In the genomic region with DNA sequence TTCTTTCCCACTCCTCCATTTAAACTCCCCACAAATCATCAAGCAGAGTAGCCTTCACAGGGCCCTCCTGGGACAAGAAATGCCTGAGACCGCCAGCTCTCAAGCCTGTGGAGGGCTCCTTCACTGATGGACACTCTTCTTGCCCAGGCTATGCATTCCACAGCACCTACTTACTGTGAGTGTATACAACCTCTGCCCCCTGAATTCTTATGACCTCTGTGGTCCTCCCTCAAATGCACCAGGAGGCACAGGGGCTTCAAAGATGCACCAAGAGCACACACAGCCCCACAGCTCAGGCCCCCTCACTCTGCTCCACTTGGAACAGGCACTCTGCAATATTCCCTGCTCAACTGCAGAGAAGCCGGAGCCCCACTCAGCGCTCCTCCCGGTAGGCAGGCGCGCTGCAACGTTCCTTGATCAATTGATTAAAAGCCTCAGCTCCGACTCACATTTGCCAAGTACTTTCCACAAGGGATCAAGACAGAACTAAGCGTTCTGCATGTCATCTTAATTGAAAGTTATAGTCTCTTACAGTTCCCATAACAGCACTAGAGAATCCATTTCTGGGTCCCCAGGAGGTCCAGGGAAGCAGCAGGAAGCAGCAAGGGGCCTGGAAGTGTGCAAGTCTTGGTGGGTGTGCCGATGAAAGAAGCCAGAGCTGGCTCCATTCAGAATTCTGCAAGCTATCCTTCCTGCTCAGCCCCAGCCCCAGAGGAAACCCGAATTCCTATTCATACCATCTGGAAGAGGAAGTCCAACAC, we compare ENCODE assay signal across 8 mouse cellular contexts. TPM values are rescaled to one million over a fixed set of nuclear protein-coding genes. Genes with fewer than 3 reads are reported as not detected.
DNase-seq lines count a peak whose midpoint lies in the region; ATAC-seq and TF ChIP-seq lines count a peak whose summit lies in the region.

No protein-coding gene starts in this region.

- no peaks in the 10 kb centered on the region for H3K36me3 ChIP-seq in intestine, embryonic 14.5 days (ENCODE audit: control insufficient read depth, insufficient read depth, low read length)
- peaks cover 3% of the 10 kb centered on the region; the same call in 1 of the 2 replicates for H3K36me3 ChIP-seq in intestine, postnatal 0 days (ENCODE audit: control insufficient read depth, insufficient read depth)
- no peaks in the 10 kb centered on the region for H3K36me3 ChIP-seq in embryonic facial prominence, embryonic 11.5 days (replicated peaks; ENCODE audit: control insufficient read depth, insufficient read depth, low read depth, low read length)
- no peaks in the 10 kb centered on the region for H3K36me3 ChIP-seq in hindbrain, embryonic 15.5 days
- no peaks in the 10 kb centered on the region for H3K36me3 ChIP-seq in neural tube, embryonic 11.5 days (ENCODE audit: control insufficient read depth, insufficient read depth, low read length)

- no peaks in the 10 kb centered on the region for H3K9me3 ChIP-seq in intestine, embryonic 14.5 days (ENCODE audit: control insufficient read depth, low read length)
- no peaks in the 10 kb centered on the region for H3K9me3 ChIP-seq in intestine, postnatal 0 days (ENCODE audit: control insufficient read depth)
- H3K9me3 ChIP-seq in embryonic facial prominence, embryonic 11.5 days (replicated peaks; ENCODE audit: control insufficient read depth, low read length): no peaks in the 10 kb centered on the region
- no peaks in the 10 kb centered on the region for H3K9me3 ChIP-seq in hindbrain, embryonic 15.5 days
- no peaks in the 10 kb centered on the region for H3K9me3 ChIP-seq in neural tube, embryonic 11.5 days (ENCODE audit: control insufficient read depth, low read length)

- 0 out of 2 replicates have a peak overlapping the region, but pooled peaks have one; percentile 8 for H3K9ac ChIP-seq in intestine, embryonic 14.5 days (ENCODE audit: low read length)
- no peak overlapping the region for H3K9ac ChIP-seq in intestine, postnatal 0 days (ENCODE audit: low read depth, low read length)
- no peak overlapping the region for H3K9ac ChIP-seq in embryonic facial prominence, embryonic 11.5 days (replicated peaks; ENCODE audit: low read length)
- no peak overlapping the region; the same call in 1 of the 2 replicates for H3K9ac ChIP-seq in hindbrain, embryonic 15.5 days
- H3K9ac ChIP-seq in neural tube, embryonic 11.5 days (ENCODE audit: low read length): no peak overlapping the region

- ATAC-seq in intestine, embryonic 14.5 days (replicated peaks; ENCODE audit: low FRiP score, low TSS enrichment, low read depth): no peak
- no peak for ATAC-seq in intestine, postnatal 0 days
- peak; percentile 47; the same call in 1 of the 2 replicates for ATAC-seq in embryonic facial prominence, embryonic 11.5 days (replicated peaks; ENCODE audit: insufficient number of reproducible peaks, low FRiP score, low TSS enrichment, low read depth)
- ATAC-seq in hindbrain, embryonic 15.5 days (ENCODE audit: low FRiP score, low read depth): peak; percentile 49
- no peak for ATAC-seq in neural tube, embryonic 11.5 days (ENCODE audit: insufficient read depth, low FRiP score, low TSS enrichment)
- no peak for ATAC-seq in erythroblast, adult 5-6 weeks (replicated peaks; ENCODE audit: low FRiP score, poor library complexity, severe bottlenecking)

- peak overlapping the region; percentile 36 for H3K4me2 ChIP-seq in intestine, embryonic 14.5 days (ENCODE audit: low read length)
- no peak overlapping the region; the same call in 1 of the 2 replicates for H3K4me2 ChIP-seq in intestine, postnatal 0 days (replicated peaks; ENCODE audit: low read depth)
- H3K4me2 ChIP-seq in embryonic facial prominence, embryonic 11.5 days (ENCODE audit: low read depth, low read length): no peak overlapping the region; the same call in 1 of the 2 replicates
- peak overlapping the region; percentile 37 for H3K4me2 ChIP-seq in hindbrain, embryonic 15.5 days
- H3K4me2 ChIP-seq in neural tube, embryonic 11.5 days (ENCODE audit: low read depth): peak overlapping the region; percentile 34

- TF ChIP-seq CTCF in intestine, postnatal 0 days (IDR thresholded peaks at IDR 0.05; ENCODE audit: low read depth): no peak

- H3K27ac ChIP-seq in intestine, embryonic 14.5 days (ENCODE audit: low read depth): peak overlapping the region; percentile 54; the same call in 1 of the 2 replicates
- H3K27ac ChIP-seq in intestine, postnatal 0 days (ENCODE audit: low read depth, low read length): no peak overlapping the region
- H3K27ac ChIP-seq in embryonic facial prominence, embryonic 11.5 days (replicated peaks; ENCODE audit: low read depth, low read length): 0 out of 2 replicates have a peak overlapping the region, but pooled peaks have one; percentile 25
- H3K27ac ChIP-seq in hindbrain, embryonic 15.5 days (replicated peaks): peak overlapping the region; percentile 59
- peak overlapping the region; percentile 79 for H3K27ac ChIP-seq in neural tube, embryonic 11.5 days (ENCODE audit: low read depth, low read length)

- DNase-seq in intestine, embryonic 14.5 days (ENCODE audit: low spot score): no peak
- peak; percentile 65 for DNase-seq in embryonic facial prominence, embryonic 11.5 days (ENCODE audit: low spot score)
- DNase-seq in neural tube, embryonic 11.5 days (ENCODE audit: low spot score): peak; percentile 59
- DNase-seq in adrenal gland, postnatal 4 days (ENCODE audit: low spot score in 2 of 2): no peak
- DNase-seq in right cerebral cortex, adult 18-20 months: no peak

- no peaks in the 10 kb centered on the region for H3K27me3 ChIP-seq in intestine, embryonic 14.5 days (replicated peaks; ENCODE audit: control insufficient read depth, insufficient read depth, low read length)
- no peaks in the 10 kb centered on the region for H3K27me3 ChIP-seq in intestine, postnatal 0 days (replicated peaks; ENCODE audit: control insufficient read depth, insufficient read depth, low read length)
- H3K27me3 ChIP-seq in embryonic facial prominence, embryonic 11.5 days (ENCODE audit: control insufficient read depth, insufficient read depth, low read length): no peaks in the 10 kb centered on the region
- peaks cover 20% of the 10 kb centered on the region for H3K27me3 ChIP-seq in hindbrain, embryonic 15.5 days
- H3K27me3 ChIP-seq in neural tube, embryonic 11.5 days (ENCODE audit: control insufficient read depth, insufficient read depth, low read length): peaks cover 9% of the 10 kb centered on the region; the same call in 1 of the 2 replicates

- H3K4me3 ChIP-seq in intestine, embryonic 14.5 days (ENCODE audit: low read depth, low read length): no peak overlapping the region
- H3K4me3 ChIP-seq in intestine, postnatal 0 days (ENCODE audit: low read depth, low read length): no peak overlapping the region
- H3K4me3 ChIP-seq in embryonic facial prominence, embryonic 11.5 days (ENCODE audit: low read depth, low read length): no peak overlapping the region
- no peak overlapping the region for H3K4me3 ChIP-seq in hindbrain, embryonic 15.5 days
- no peak overlapping the region for H3K4me3 ChIP-seq in neural tube, embryonic 11.5 days (ENCODE audit: low read depth, low read length)

- WGBS in intestine, embryonic 14.5 days: 14% methylated on average over 11 of the region's 11 CpGs
- 44% methylated on average over 11 of the region's 11 CpGs for WGBS in intestine, postnatal 0 days
- 5% methylated on average over 11 of the region's 11 CpGs for WGBS in embryonic facial prominence, embryonic 11.5 days
- 4% methylated on average over 11 of the region's 11 CpGs for WGBS in hindbrain, embryonic 15.5 days
- WGBS in neural tube, embryonic 11.5 days: 3% methylated on average over 11 of the region's 11 CpGs

- H3K4me1 ChIP-seq in intestine, embryonic 14.5 days (replicated peaks; ENCODE audit: control insufficient read depth, insufficient read depth, low read length): peaks cover 65% of the 10 kb centered on the region
- peaks cover 26% of the 10 kb centered on the region for H3K4me1 ChIP-seq in intestine, postnatal 0 days (replicated peaks; ENCODE audit: control insufficient read depth, insufficient read depth, low read length)
- H3K4me1 ChIP-seq in embryonic facial prominence, embryonic 11.5 days (ENCODE audit: control insufficient read depth, insufficient read depth, low read length): peaks cover 8% of the 10 kb centered on the region
- H3K4me1 ChIP-seq in hindbrain, embryonic 15.5 days (replicated peaks): peaks cover 59% of the 10 kb centered on the region
- H3K4me1 ChIP-seq in neural tube, embryonic 11.5 days (ENCODE audit: control insufficient read depth, insufficient read depth, low read length): peaks cover 48% of the 10 kb centered on the region

RNA-seq across cellular contexts. Expression of gene Vangl1, which starts 10.0 kb away (rescaled TPM):
- 21.0 and 23.7 TPM in 2 replicates for polyA plus RNA-seq in intestine, embryonic 14.5 days (2014; fragmentation: Nextera tagmentation; extraction: Ambion mirVana)
- 7.2 and 7.4 TPM in 2 replicates for polyA plus RNA-seq in intestine, postnatal 0 days (2015; fragmentation: Nextera tagmentation; extraction: Ambion mirVana)
- polyA plus RNA-seq in embryonic facial prominence, embryonic 11.5 days (2014; fragmentation: Nextera tagmentation; extraction: Ambion mirVana): 11.9 and 12.8 TPM in 2 replicates
- 9.1 and 9.5 TPM in 2 replicates for polyA plus RNA-seq in hindbrain, embryonic 15.5 days (2015; fragmentation: Nextera tagmentation; extraction: Ambion mirVana)
- 13.4 and 15.1 TPM in 2 replicates for polyA plus RNA-seq in neural tube, embryonic 11.5 days (2014; fragmentation: Nextera tagmentation; extraction: Ambion mirVana)
- total RNA-seq in adrenal gland, postnatal 4 days (2021): 10 to 100 TPM; 37.6 to 41.7 TPM
- total RNA-seq in erythroblast, adult 5-6 weeks (2015; ENCODE audit: low replicate concordance): 54.0 and 65.0 TPM in 2 replicates
- total RNA-seq in erythroblast, adult 5-6 weeks (2017; ENCODE audit: low replicate concordance): 178 and 194 TPM in 2 replicates

Comparison
In these comparisons a context has a peak if more than half of its experiments do, and no peak if none do; other contexts are left out.
1. H3K4me2 ChIP-seq: peak in intestine, embryonic 14.5 days (single experiment), hindbrain, embryonic 15.5 days (single experiment) and neural tube, embryonic 11.5 days (single experiment); none in intestine, postnatal 0 days (single experiment) and embryonic facial prominence, embryonic 11.5 days (single experiment).
2. ATAC-seq: peak in embryonic facial prominence, embryonic 11.5 days (single experiment) and hindbrain, embryonic 15.5 days (single experiment); none in intestine, embryonic 14.5 days (single experiment), intestine, postnatal 0 days (single experiment), neural tube, embryonic 11.5 days (single experiment) and erythroblast, adult 5-6 weeks (single experiment).
3. DNase-seq: peak in embryonic facial prominence, embryonic 11.5 days (single experiment) and neural tube, embryonic 11.5 days (single experiment); none in intestine, embryonic 14.5 days (single experiment), adrenal gland, postnatal 4 days (0 of 2) and right cerebral cortex, adult 18-20 months (single experiment).